Mouse (Mus musculus) kidney, postnatal 36 days (tissue): Measurements from ENCODE around the gene Vmn1r230.

Source experiments
- DNase-seq, 2 experiments: peaks; one replicate each; pipeline ENCODE4 v3.0.0; 2021 to 2022; ENCODE audit warnings: mixed read lengths in 2 of 2

Gene Vmn1r230

DNA sequence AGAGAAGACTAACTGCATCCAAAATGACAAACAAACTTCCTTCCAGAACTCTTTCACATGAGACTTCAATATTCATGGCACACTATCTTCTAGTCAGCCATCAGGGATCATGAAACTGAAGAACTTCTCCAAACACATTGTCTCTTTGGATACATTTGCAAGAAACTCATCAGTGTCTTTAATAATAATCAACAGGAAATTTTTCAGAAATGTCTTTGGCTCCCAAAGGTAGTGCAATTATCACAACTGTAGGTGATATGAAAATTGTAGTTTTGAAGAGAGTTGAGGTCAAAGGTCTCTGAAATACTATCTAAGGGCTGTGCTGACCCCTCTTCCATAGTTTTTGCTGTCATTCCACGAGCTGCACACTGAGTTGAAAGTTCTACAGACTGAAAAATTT, at the start of gene Vmn1r230:
Gene Vmn1r230, plus strand, starts transcription at position 301 of the 400 bp plus-strand sequence.
- no peak for DNase-seq

DNA sequence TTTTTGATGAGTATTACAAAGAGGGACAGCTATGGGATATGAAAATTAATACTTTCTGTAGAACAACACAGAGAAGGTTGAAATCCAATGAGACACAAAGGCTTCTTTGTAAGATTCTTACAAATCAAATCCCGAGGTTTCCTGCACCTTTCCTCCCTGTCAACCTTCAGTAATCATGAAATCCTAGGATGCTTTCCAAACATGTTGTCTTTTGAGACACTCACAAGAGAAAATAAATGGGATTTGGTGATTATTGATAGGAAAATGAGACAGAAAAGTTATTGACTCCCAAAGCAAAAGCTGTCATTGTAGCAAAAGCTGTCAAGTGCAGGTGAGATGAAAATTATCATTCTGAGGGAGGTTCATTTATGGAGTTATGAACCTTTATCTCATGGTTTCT, 29.0 kb upstream of the Vmn1r230 start, which contains the start of gene Vmn1r229:
Gene Vmn1r229, plus strand, starts transcription at position 301 of the 400 bp plus-strand sequence.
- no peak for DNase-seq
